Mouse (Mus musculus): ENCODE measurements around the gene Atp13a2. TPM values are rescaled to one million over a fixed set of nuclear protein-coding genes. Genes with fewer than 3 reads are reported as not detected.

The Atp13a2 gene
- total and polyA plus RNA-seq, 3 experiments, result 29.0 to 65.4 TPM; not detected in 1

- Histone ChIP-seq H3K36me3 (ENCODE audit: control insufficient read depth in 1 of 2, insufficient read depth in 2 of 2, low read length in 2 of 2) (no peaks in the 10 kb centered on the region), H3K27ac (ENCODE audit: control insufficient read depth, low read depth, low read length) (no peak overlapping the region), H3K79me2 (ENCODE audit: control insufficient read depth, insufficient read depth, low read length, poor library complexity) (no peaks in the 10 kb centered on the region), H3K4me3 (ENCODE audit: control insufficient read depth in 1 of 2, insufficient read depth in 1 of 2, low read depth in 2 of 2, low read length in 2 of 2) (no peak overlapping the region), H3K9me3 (replicated peaks; ENCODE audit: insufficient read depth, low read length) (no peaks in the 10 kb centered on the region), H3K27me3 (ENCODE audit: control insufficient read depth in 1 of 2, insufficient read depth in 2 of 2, low read length in 2 of 2) (no peaks in the 10 kb centered on the region), H3K4me1 (ENCODE audit: control insufficient read depth in 1 of 2, insufficient read depth in 2 of 2, low read length in 2 of 2) (no peaks in the 10 kb centered on the region), H3K9ac (ENCODE audit: control insufficient read depth, low read depth, low read length, poor library complexity, severe bottlenecking) (no peak overlapping the region)
- TF ChIP-seq USF1 (IDR thresholded peaks at IDR 0.05; ENCODE audit: low read depth, low read length) (no peak), ZNF384 (IDR thresholded peaks at IDR 0.05; ENCODE audit: low read depth, low read length) (no peak), TBP (IDR thresholded peaks at IDR 0.05; ENCODE audit: low read depth, low read length) (no peak), HCFC1 (IDR thresholded peaks at IDR 0.05; ENCODE audit: low read depth, low read length) (no peak), USF2 (IDR thresholded peaks at IDR 0.05; ENCODE audit: borderline replicate concordance in 1 of 2, insufficient read depth in 1 of 2, low read depth in 1 of 2, low read length in 2 of 2) (no peak), TCF12 (IDR thresholded peaks at IDR 0.05; ENCODE audit: low read depth, low read length) (no peak), POLR2A (IDR thresholded peaks at IDR 0.05; ENCODE audit: control insufficient read depth in 1 of 2, insufficient read depth in 1 of 2, low read depth in 1 of 2, low read length in 2 of 2, poor library complexity in 1 of 2) (no peak), KAT2A (conservative IDR thresholded peaks at IDR 0.05; ENCODE audit: low read depth, low read length) (no peak), NRF1 (IDR thresholded peaks at IDR 0.05; ENCODE audit: insufficient read depth, low read depth, low read length, poor library complexity, severe bottlenecking) (no peak), ELF1 (IDR thresholded peaks at IDR 0.05; ENCODE audit: low read depth, low read length) (no peak), RCOR1 (IDR thresholded peaks at IDR 0.05; ENCODE audit: low read depth, low read length) (no peak), ZMIZ1 (IDR thresholded peaks at IDR 0.05; ENCODE audit: low read depth, low read length) (no peak), EP300 (IDR thresholded peaks at IDR 0.05; ENCODE audit: low read depth in 1 of 2, low read length in 2 of 2) (no peak), GABPA (IDR thresholded peaks at IDR 0.05; ENCODE audit: low read depth, low read length) (no peak), MEF2A (IDR thresholded peaks at IDR 0.05; ENCODE audit: extremely low read depth, insufficient replicate concordance, low read depth, low read length, poor library complexity, severe bottlenecking) (no peak), ETS1 (IDR thresholded peaks at IDR 0.05; ENCODE audit: low read depth, low read length) (no peak)
- DNase-seq (ENCODE audit: low read depth, low spot score), result no peak
Measured at GRCm38 (mm10) chr4:141021614-141021929, 34.9 kb downstream of the Atp13a2 start.

GRCm38 (mm10) chr4:141024052-141024451 lies 37.4 kb downstream of the Atp13a2 start:
- H3K9me3 ChIP-seq (replicated peaks; ENCODE audit: insufficient read depth, low read length), result no peaks in the 10 kb centered on the region
- no peak overlapping the region for H3K4me3 ChIP-seq (ENCODE audit: control insufficient read depth in 1 of 2, insufficient read depth in 1 of 2, low read depth in 2 of 2, low read length in 2 of 2)
- no peak overlapping the region for H3K9ac ChIP-seq (ENCODE audit: control insufficient read depth, low read depth, low read length, poor library complexity, severe bottlenecking)
- no peaks in the 10 kb centered on the region for H3K79me2 ChIP-seq (ENCODE audit: control insufficient read depth, insufficient read depth, low read length, poor library complexity)
- H3K36me3 ChIP-seq (ENCODE audit: control insufficient read depth in 1 of 2, insufficient read depth in 2 of 2, low read length in 2 of 2), result no peaks in the 10 kb centered on the region
- no peaks in the 10 kb centered on the region for H3K4me1 ChIP-seq (ENCODE audit: control insufficient read depth in 1 of 2, insufficient read depth in 2 of 2, low read length in 2 of 2)
- no peaks in the 10 kb centered on the region for H3K27me3 ChIP-seq (ENCODE audit: control insufficient read depth in 1 of 2, insufficient read depth in 2 of 2, low read length in 2 of 2)
- TF ChIP-seq POLR2AphosphoS2 (IDR thresholded peaks at IDR 0.05; ENCODE audit: low read length) (no peak), SIN3A (IDR thresholded peaks at IDR 0.05; ENCODE audit: low read length) (no peak), JUND (IDR thresholded peaks at IDR 0.05; ENCODE audit: low read depth, low read length) (no peak), KAT2A (conservative IDR thresholded peaks at IDR 0.05; ENCODE audit: low read depth, low read length) (no peak), SMC3 (IDR thresholded peaks at IDR 0.05; ENCODE audit: low read depth, low read length) (no peak), CHD1 (IDR thresholded peaks at IDR 0.05; ENCODE audit: low read depth, low read length) (no peak), NELFE (IDR thresholded peaks at IDR 0.05; ENCODE audit: low read depth, low read length) (no peak), MYB (IDR thresholded peaks at IDR 0.05; ENCODE audit: low read depth, low read length) (no peak), RCOR1 (IDR thresholded peaks at IDR 0.05; ENCODE audit: low read depth, low read length) (no peak), POLR2A (IDR thresholded peaks at IDR 0.05; ENCODE audit: control insufficient read depth in 1 of 2, insufficient read depth in 1 of 2, low read depth in 1 of 2, low read length in 2 of 2, poor library complexity in 1 of 2) (no peak), MEF2A (IDR thresholded peaks at IDR 0.05; ENCODE audit: extremely low read depth, insufficient replicate concordance, low read depth, low read length, poor library complexity, severe bottlenecking) (no peak), E2F4 (IDR thresholded peaks at IDR 0.05; ENCODE audit: borderline replicate concordance, low read depth, low read length) (no peak), GABPA (IDR thresholded peaks at IDR 0.05; ENCODE audit: low read depth, low read length) (no peak), CTCF (IDR thresholded peaks at IDR 0.05 in 2 of 3, conservative IDR thresholded peaks at IDR 0.05 in 1 of 3; ENCODE audit: control insufficient read depth in 1 of 3, insufficient read depth in 1 of 3, low read depth in 2 of 3, low read length in 3 of 3, poor library complexity in 1 of 3, severe bottlenecking in 1 of 3) (no peak), ZC3H11A (IDR thresholded peaks at IDR 0.05; ENCODE audit: low read depth, low read length) (no peak), GATA1 (IDR thresholded peaks at IDR 0.05; ENCODE audit: low read depth, low read length) (no peak), MYC (IDR thresholded peaks at IDR 0.05; ENCODE audit: low read depth, low read length) (no peak), TBP (IDR thresholded peaks at IDR 0.05; ENCODE audit: low read depth, low read length) (no peak)
- no peak overlapping the region for H3K27ac ChIP-seq (ENCODE audit: control insufficient read depth, low read depth, low read length)
- no peak for DNase-seq (ENCODE audit: low read depth, low spot score)

Measured in MEL (cell line).